Mouse (Mus musculus) T-helper 17 cell (primary cell): ENCODE measurements at regions not wholly inside any gene's neighbourhood (a gene's known extent, or its start where the extent isn't known, plus 50 kb on each side); places are given as distances from the start of the nearest gene placed in this dataset.
"Not testable (repeated sequence)": the region's sequence is repeated elsewhere in the genome, so short reads cannot be mapped to it uniquely, and the experiment has no call there.

Experiments used
- in situ Hi-C, 2 experiments: fragments of 300-600 bp; cut with MboI, MseI; formaldehyde crosslinking; loops; 1 replicate in 1 of 2; 2 replicates in 1 of 2; pipeline ENCODE4 v1.15.1; 2025; ENCODE audit warnings: high pct_unique_total_duplicates in 2 of 2

DNA sequence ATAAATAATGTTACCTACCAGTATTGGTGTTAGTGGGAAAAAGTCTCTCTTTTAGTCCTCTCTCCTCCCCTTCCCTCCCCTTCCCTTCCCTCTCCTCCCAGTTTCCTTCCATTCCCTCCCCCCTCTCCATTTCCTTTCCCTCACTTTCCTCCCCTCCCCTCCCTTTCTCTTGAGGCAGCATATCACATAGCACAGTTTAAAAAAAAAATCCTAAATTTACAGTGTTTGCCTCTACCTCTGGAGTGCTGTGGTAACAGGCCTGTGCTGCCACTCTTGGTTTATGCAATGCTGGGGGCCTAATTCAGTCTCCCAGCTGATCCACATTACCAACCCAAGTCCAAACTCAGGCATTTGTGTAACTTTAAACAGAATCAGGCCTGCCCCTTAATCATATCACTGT is 52.1 kb upstream of the Slc44a3 start:
- in situ Hi-C loops: no loop called here

GRCm38 (mm10) chr3:121582711-121583110 is 50.5 kb upstream of the Slc44a3 start:
- in situ Hi-C loops: not testable (repeated sequence)
